Mouse (Mus musculus) lung, embryonic 14.5 days (tissue): ENCODE data around the gene Maats1. TPM values are rescaled to one million over a fixed set of nuclear protein-coding genes. Genes with fewer than 3 reads are reported as not detected.

Source experiments
- ATAC-seq: fragments of 200-750 bp; cut with Nextera tagmentation; 2 replicates; pipeline ENCODE4 v1.8.0; 2017; ENCODE audit warnings: mild to moderate bottlenecking, moderate TSS enrichment, moderate library complexity; ENCODE audit not compliant: insufficient read depth
- DNase-seq: peaks from one replicate; pipeline ENCODE4 v3.0.0-alpha.2; 2015
- H3K27ac ChIP-seq: fragments of 300-500 bp; sonication (generic); 2 replicates; pipeline ENCODE4 v1.5.1; 2014; ENCODE audit warnings: low read depth, mild to moderate bottlenecking, moderate library complexity
- H3K27me3 ChIP-seq: fragments of 300-500 bp; sonication (generic); 2 replicates; pipeline ENCODE4 v1.6.1; 2014; ENCODE audit warnings: low read length, control low read depth; ENCODE audit not compliant: insufficient read depth
- H3K36me3 ChIP-seq: fragments of 300-500 bp; sonication (generic); 2 replicates; pipeline ENCODE4 v1.6.1; 2014; ENCODE audit warnings: control low read depth; ENCODE audit not compliant: insufficient read depth
- H3K4me1 ChIP-seq: fragments of 300-500 bp; sonication (generic); 2 replicates; pipeline ENCODE4 v1.6.1; 2014; ENCODE audit warnings: antibody characterized with exemption, control low read depth; ENCODE audit not compliant: insufficient read depth
- H3K4me2 ChIP-seq: fragments of 300-500 bp; sonication (generic); 2 replicates; pipeline ENCODE4 v1.6.1; 2014; ENCODE audit warnings: mild to moderate bottlenecking
- H3K4me3 ChIP-seq: fragments of 300-500 bp; sonication (generic); 2 replicates; pipeline ENCODE4 v1.5.1; 2014; ENCODE audit warnings: low read depth, low read length
- H3K9ac ChIP-seq: fragments of 300-500 bp; sonication (generic); 2 replicates; pipeline ENCODE4 v1.6.1; 2014
- H3K9me3 ChIP-seq: fragments of 300-500 bp; sonication (generic); 2 replicates; pipeline ENCODE4 v1.6.1; 2016; ENCODE audit warnings: low read depth, low read length, control low read depth
- CTCF ChIP-seq: IDR thresholded peaks from 2 replicates; pipeline ENCODE4 v1.5.1; 2016; ENCODE audit warnings: antibody characterized with exemption, low read depth
- WGBS: fragments of 180-500 bp; shearing (Covaris S2); extraction: QIAGEN DNeasy Blood & Tissue Kit; methylation state at CpG from one replicate; pipeline ENCODE4 v1.1.7; 2014; 5-methylcytosine and 5-hydroxymethylcytosine counted together
- polyA plus RNA-seq: library from polyadenylated mRNA; unstranded; fragments of >200 nt; fragmentation: Nextera tagmentation; extraction: Ambion mirVana; gene quantifications from 2 replicates; pipeline ENCODE4 v1.2.1, GENCODE M21; 2014

The Maats1 gene
- polyA plus RNA-seq, 1 experiment from 2014 or later: 0.12 TPM

- Histone ChIP-seq H3K9me3 (no peaks in the 10 kb centered on the region), H3K4me2 (no peak overlapping the region), H3K9ac (no peak overlapping the region), H3K4me3 (no peak overlapping the region), H3K27me3 (no peaks in the 10 kb centered on the region), H3K4me1 (peaks cover 5% of the 10 kb centered on the region; the same call in 1 of the 2 replicates), H3K27ac (no peak overlapping the region), H3K36me3 (no peaks in the 10 kb centered on the region)
- ATAC-seq (no peak), DNase-seq (no peak)
- 70% methylated on average over 7 of the region's 7 CpGs for WGBS
- no peak for TF ChIP-seq CTCF
Observed at GRCm38 (mm10) chr16:38363657-38364056, 21.7 kb upstream of the Maats1 start.

- Histone ChIP-seq H3K36me3 (no peaks in the 10 kb centered on the region), H3K27ac (0 out of 2 replicates have a peak overlapping the region, but pooled peaks have one; percentile 65), H3K4me1 (peaks cover 5% of the 10 kb centered on the region; the same call in 1 of the 2 replicates), H3K4me2 (peak overlapping the region; percentile 43; the same call in 1 of the 2 replicates), H3K27me3 (no peaks in the 10 kb centered on the region), H3K9ac (0 out of 2 replicates have a peak overlapping the region, but pooled peaks have one; percentile 42), H3K4me3 (peak overlapping the region; percentile 11; the same call in 1 of the 2 replicates), H3K9me3 (no peaks in the 10 kb centered on the region)
- DNase-seq: no peak
- no peak for TF ChIP-seq CTCF
- no peak for ATAC-seq
- WGBS: 34% methylated on average over 3 of the region's 3 CpGs
Observed at GRCm38 (mm10) chr16:38363256-38363595, 21.3 kb upstream of the Maats1 start.

- TF ChIP-seq CTCF: no peak
- Histone ChIP-seq H3K4me1 (peaks cover 5% of the 10 kb centered on the region; the same call in 1 of the 2 replicates), H3K4me2 (peak overlapping the region; percentile 43), H3K9me3 (no peaks in the 10 kb centered on the region), H3K27ac (peak overlapping the region; percentile 65; the same call in 1 of the 2 replicates), H3K4me3 (peak overlapping the region; percentile 11; the same call in 1 of the 2 replicates), H3K9ac (peak overlapping the region; percentile 42; the same call in 1 of the 2 replicates), H3K27me3 (no peaks in the 10 kb centered on the region), H3K36me3 (no peaks in the 10 kb centered on the region)
- DNase-seq (no peak), ATAC-seq (peak; percentile 36; the same call in 1 of the 2 replicates)
- 56% methylated on average over 20 of the region's 20 CpGs for WGBS
Observed at GRCm38 (mm10) chr16:38362493-38363255, 20.7 kb upstream of the Maats1 start.

GRCm38 (mm10) chr16:38361933-38362332 lies 20.0 kb upstream of the Maats1 start, which contains the start of gene Popdc2:
Gene Popdc2, plus strand, starts transcription at chr16:38362209.
- Histone ChIP-seq H3K4me2 (peak within 1 kb of the TSS; percentile 43), H3K27ac (peak within 1 kb of the TSS; percentile 65; the same call in 1 of the 2 replicates), H3K27me3 (no peaks in the 10 kb centered on the region), H3K4me1 (peaks cover 5% of the 10 kb centered on the region; the same call in 1 of the 2 replicates), H3K4me3 (peak within 1 kb of the TSS; percentile 11; the same call in 1 of the 2 replicates), H3K36me3 (0 out of 2 replicates have a peak, but pooled peaks cover under 1% of the 10 kb centered on the region), H3K9ac (peak within 1 kb of the TSS; percentile 42; the same call in 1 of the 2 replicates), H3K9me3 (no peaks in the 10 kb centered on the region)
- TF ChIP-seq CTCF: no peak
- WGBS: 10% methylated on average over 10 of the region's 10 CpGs
- ATAC-seq: peak; percentile 33; the same call in 1 of the 2 replicates
- peak; percentile 57 for DNase-seq

- TF ChIP-seq CTCF: no peak
- H3K4me2 ChIP-seq: no peak overlapping the region
- no peak for ATAC-seq
- H3K9ac ChIP-seq: no peak overlapping the region
- no peaks in the 10 kb centered on the region for H3K9me3 ChIP-seq
- DNase-seq: no peak
- no peak overlapping the region for H3K27ac ChIP-seq
- H3K36me3 ChIP-seq: 0 out of 2 replicates have a peak, but pooled peaks cover 4% of the 10 kb centered on the region
- peaks cover 5% of the 10 kb centered on the region; the same call in 1 of the 2 replicates for H3K4me1 ChIP-seq
- 25% methylated on average over 2 of the region's 2 CpGs for WGBS
- no peak overlapping the region for H3K4me3 ChIP-seq
- H3K27me3 ChIP-seq: no peaks in the 10 kb centered on the region
Observed at GRCm38 (mm10) chr16:38360317-38360716, 18.4 kb upstream of the Maats1 start.

GRCm38 (mm10) chr16:38359857-38360256 lies 17.9 kb upstream of the Maats1 start:
- Histone ChIP-seq H3K27me3 (no peaks in the 10 kb centered on the region), H3K4me2 (no peak overlapping the region), H3K4me1 (peaks cover 5% of the 10 kb centered on the region; the same call in 1 of the 2 replicates), H3K36me3 (0 out of 2 replicates have a peak, but pooled peaks cover 4% of the 10 kb centered on the region), H3K9ac (no peak overlapping the region), H3K27ac (no peak overlapping the region), H3K4me3 (no peak overlapping the region), H3K9me3 (no peaks in the 10 kb centered on the region)
- TF ChIP-seq CTCF: no peak
- no peak for ATAC-seq
- no peak for DNase-seq
- WGBS: 52% methylated on average over 3 of the region's 3 CpGs

- H3K36me3 ChIP-seq: 0 out of 2 replicates have a peak, but pooled peaks cover 6% of the 10 kb centered on the region
- no peak for DNase-seq
- H3K4me2 ChIP-seq: no peak overlapping the region
- no peak overlapping the region for H3K27ac ChIP-seq
- ATAC-seq: no peak
- TF ChIP-seq CTCF: no peak
- H3K4me3 ChIP-seq: no peak overlapping the region
- peaks cover 5% of the 10 kb centered on the region; the same call in 1 of the 2 replicates for H3K4me1 ChIP-seq
- WGBS: 83% methylated on average over 2 of the region's 2 CpGs
- no peaks in the 10 kb centered on the region for H3K27me3 ChIP-seq
- no peaks in the 10 kb centered on the region for H3K9me3 ChIP-seq
- H3K9ac ChIP-seq: no peak overlapping the region
Observed at GRCm38 (mm10) chr16:38359241-38359640, 17.3 kb upstream of the Maats1 start.
